Mouse (Mus musculus) G1E (cell line): ENCODE results near the gene Lrig1. TPM values are rescaled to one million over a fixed set of nuclear protein-coding genes. Genes with fewer than 3 reads are reported as not detected.
"Not testable (repeated sequence)": the region's sequence is repeated elsewhere in the genome, so short reads cannot be mapped to it uniquely, and the experiment has no call there.

Source experiments
- ATAC-seq: 2 replicates; pipeline ENCODE4 v1.8.0; 2016; ENCODE audit warnings: mild to moderate bottlenecking; ENCODE audit not compliant: insufficient number of reproducible peaks, poor library complexity, low FRiP score, severe bottlenecking; ENCODE audit errors: extremely low read depth
- DNase-seq: peaks from one replicate; pipeline ENCODE4 v3.0.0; 2012; ENCODE audit warnings: low spot score
- H3K27me3 ChIP-seq: 2 replicates; pipeline ENCODE4 v1.6.1; 2012; ENCODE audit warnings: mild to moderate bottlenecking, low read length, inconsistent platforms; ENCODE audit not compliant: insufficient read depth
- H3K36me3 ChIP-seq: replicated peaks from 2 replicates; pipeline ENCODE3; 2012; ENCODE audit warnings: mild to moderate bottlenecking, inconsistent platforms
- H3K4me1 ChIP-seq: 2 replicates; pipeline ENCODE4 v1.6.1; 2012; ENCODE audit warnings: low read depth, low read length, inconsistent platforms, mixed read lengths; ENCODE audit not compliant: insufficient read depth
- H3K4me3 ChIP-seq: 2 replicates; pipeline ENCODE4 v1.5.1; 2012; ENCODE audit warnings: low read depth, mild to moderate bottlenecking, inconsistent platforms, low read length, moderate library complexity, mixed read lengths
- H3K9me3 ChIP-seq: replicated peaks from 2 replicates; pipeline ENCODE4 v1.6.1; 2012; ENCODE audit warnings: inconsistent platforms
- CTCF ChIP-seq: IDR thresholded peaks from 2 replicates; pipeline ENCODE4 v1.5.1; 2012; ENCODE audit warnings: low read depth, low read length, inconsistent platforms, mixed read lengths
- GATA1 ChIP-seq: IDR thresholded peaks from 2 replicates; pipeline ENCODE4 v1.6.1; 2012; ENCODE audit warnings: borderline replicate concordance, low read length, inconsistent platforms, mixed read lengths
- GATA2 ChIP-seq: IDR thresholded peaks from 2 replicates; pipeline ENCODE4 v1.6.1; 2012; ENCODE audit warnings: low read depth, low read length, inconsistent platforms, borderline replicate concordance
- POLR2AphosphoS5 ChIP-seq: IDR thresholded peaks from 2 replicates; pipeline ENCODE4 v1.6.1; 2012; ENCODE audit warnings: low read depth, low read length, inconsistent platforms; ENCODE audit not compliant: insufficient replicate concordance
- TAL1 ChIP-seq: conservative IDR thresholded peaks from 2 replicates; pipeline ENCODE4 v1.6.1; 2012; ENCODE audit warnings: low read depth, low read length, inconsistent platforms, mixed read lengths
- polyA plus RNA-seq: library from polyadenylated mRNA; stranded (reverse); fragments of >175 nt; gene quantifications from 2 replicates; pipeline ENCODE4 v1.2.3, GENCODE M21; 2012
- total RNA-seq, 2 experiments: library from RNA; stranded (forward) in 1 of 2; stranded (reverse) in 1 of 2; fragments of 200-1000 nt in 1 of 2; fragments of >200 nt in 1 of 2; fragmentation: Nextera tagmentation in 1 of 2; gene quantifications; 2 replicates each; pipeline ENCODE4 v1.2.3; 2014 to 2017

Lrig1 gene
- total and polyA plus RNA-seq, 3 experiments: 7.0 to 23.6 (median 9.7) TPM

- Histone ChIP-seq H3K36me3 (peaks cover 39% of the 10 kb centered on the region), H3K27me3 (no peaks in the 10 kb centered on the region), H3K9me3 (no peaks in the 10 kb centered on the region), H3K4me3 (no peak overlapping the region), H3K4me1 (no peaks in the 10 kb centered on the region)
- TF ChIP-seq GATA1 (no peak), CTCF (no peak), GATA2 (no peak), POLR2AphosphoS5 (no peak), TAL1 (no peak)
- ATAC-seq (no peak), DNase-seq (no peak)
Observed at GRCm38 (mm10) chr6:94575526-94576166, 124.3 kb downstream of the Lrig1 start.

- H3K36me3 ChIP-seq: peaks cover 14% of the 10 kb centered on the region
- TF ChIP-seq GATA1: no peak
- no peak for TF ChIP-seq GATA2
- no peak for TF ChIP-seq POLR2AphosphoS5
- no peak for ATAC-seq
- no peaks in the 10 kb centered on the region for H3K9me3 ChIP-seq
- H3K4me3 ChIP-seq: no peak overlapping the region
- no peaks in the 10 kb centered on the region for H3K27me3 ChIP-seq
- H3K4me1 ChIP-seq: 0 out of 2 replicates have a peak, but pooled peaks cover under 1% of the 10 kb centered on the region
- DNase-seq: no peak
Observed at GRCm38 (mm10) chr6:94568040-94568439, 131.9 kb downstream of the Lrig1 start.

GRCm38 (mm10) chr6:94565766-94566165 lies 134.2 kb downstream of the Lrig1 start:
- ATAC-seq: no peak
- no peak for TF ChIP-seq GATA2
- no peak for TF ChIP-seq GATA1
- TF ChIP-seq TAL1: no peak
- TF ChIP-seq POLR2AphosphoS5: no peak
- no peak for TF ChIP-seq CTCF

GRCm38 (mm10) chr6:94563203-94563940 lies 136.6 kb downstream of the Lrig1 start:
- no peak for ATAC-seq
- no peaks in the 10 kb centered on the region for H3K27me3 ChIP-seq
- no peaks in the 10 kb centered on the region for H3K9me3 ChIP-seq
- no peak for DNase-seq
- TF ChIP-seq GATA2: no peak
- no peak for TF ChIP-seq CTCF
- no peak for TF ChIP-seq TAL1
- TF ChIP-seq GATA1: no peak
- TF ChIP-seq POLR2AphosphoS5: no peak
- H3K4me1 ChIP-seq: 0 out of 2 replicates have a peak, but pooled peaks cover 2% of the 10 kb centered on the region
- no peak overlapping the region for H3K4me3 ChIP-seq
- peaks cover 31% of the 10 kb centered on the region for H3K36me3 ChIP-seq

More at GRCm38 (mm10) chr6:94565766-94566165, 134.2 kb downstream of the Lrig1 start:
- DNase-seq: no peak
- 0 out of 2 replicates have a peak, but pooled peaks cover 2% of the 10 kb centered on the region for H3K4me1 ChIP-seq
- no peaks in the 10 kb centered on the region for H3K27me3 ChIP-seq
- no peak overlapping the region for H3K4me3 ChIP-seq
- H3K36me3 ChIP-seq: peaks cover 19% of the 10 kb centered on the region
- no peaks in the 10 kb centered on the region for H3K9me3 ChIP-seq

- H3K36me3 ChIP-seq: peaks cover 32% of the 10 kb centered on the region
- DNase-seq (no peak), ATAC-seq (no peak)
- H3K4me3 ChIP-seq: no peak overlapping the region
- TF ChIP-seq TAL1 (no peak), GATA1 (no peak), GATA2 (no peak), POLR2AphosphoS5 (no peak), CTCF (no peak)
- H3K4me1 ChIP-seq: 0 out of 2 replicates have a peak, but pooled peaks cover 2% of the 10 kb centered on the region
- no peaks in the 10 kb centered on the region for H3K9me3 ChIP-seq
- no peaks in the 10 kb centered on the region for H3K27me3 ChIP-seq
Observed at GRCm38 (mm10) chr6:94561346-94561745, 138.6 kb downstream of the Lrig1 start.

GRCm38 (mm10) chr6:94560896-94561295 lies 139.1 kb downstream of the Lrig1 start:
- no peak for TF ChIP-seq CTCF
- no peak for TF ChIP-seq TAL1
- no peak for TF ChIP-seq GATA1
- no peak for TF ChIP-seq GATA2
- ATAC-seq: no peak

GRCm38 (mm10) chr6:94558603-94559002 lies 141.4 kb downstream of the Lrig1 start:
- H3K9me3 ChIP-seq, H3K4me3 ChIP-seq, DNase-seq, H3K27me3 ChIP-seq, H3K4me1 ChIP-seq, ATAC-seq: not testable (repeated sequence)
- peaks cover 32% of the 10 kb centered on the region for H3K36me3 ChIP-seq

More at GRCm38 (mm10) chr6:94560896-94561295, 139.1 kb downstream of the Lrig1 start:
- no peak overlapping the region for H3K4me3 ChIP-seq
- H3K9me3 ChIP-seq: no peaks in the 10 kb centered on the region
- peaks cover 30% of the 10 kb centered on the region for H3K36me3 ChIP-seq
- DNase-seq: no peak
- H3K4me1 ChIP-seq: 0 out of 2 replicates have a peak, but pooled peaks cover 2% of the 10 kb centered on the region
- no peaks in the 10 kb centered on the region for H3K27me3 ChIP-seq
